Mouse (Mus musculus) megakaryocyte-erythroid progenitor cell, adult 5-6 weeks (primary cell): Measurements from ENCODE around the gene Smarcad1. TPM values are rescaled to one million over a fixed set of nuclear protein-coding genes. Genes with fewer than 3 reads are reported as not detected.

Experiments used
- total RNA-seq, 2 experiments: library from RNA; stranded (forward) in 1 of 2; stranded (reverse) in 1 of 2; fragments of 200-1000, 215-1000 nt in 1 of 2; fragments of >200 nt in 1 of 2; fragmentation: Nextera tagmentation in 1 of 2; gene quantifications; 2 replicates each; pipeline ENCODE4 v1.2.3; 2014 to 2017

Gene Smarcad1
- total RNA-seq, 2 experiments from 2014 or later = 53.9 to 72.8 TPM

Other genes starting within 250 kb of the Smarcad1 start
- gene Hpgds, start 102.3 kb downstream of the Smarcad1 start, total RNA-seq (2014; fragmentation: Nextera tagmentation) = not detected in 2 replicates
- 0.46 and 0.94 TPM in 2 replicates for gene Hpgds, start 102.3 kb downstream of the Smarcad1 start, total RNA-seq (2017)